Mouse (Mus musculus) mouse embryonic stem cell (cell line): ENCODE results near the gene Sp1.

Experiments
- in situ Hi-C, 2 experiments: fragments of 300-500 bp; cut with MboI; formaldehyde crosslinking; loops; 1 replicate in 1 of 2; 3 replicates in 1 of 2; pipeline ENCODE4 v1.14.3; 2019 to 2020; ENCODE audit warnings: low sequenced_read_pairs in 2 of 2, low pct_unique_long_range_greater_than_20kb in 1 of 2, mixed read lengths in 1 of 2; ENCODE audit not compliant: unreplicated experiment in 1 of 2

Gene Sp1

DNA sequence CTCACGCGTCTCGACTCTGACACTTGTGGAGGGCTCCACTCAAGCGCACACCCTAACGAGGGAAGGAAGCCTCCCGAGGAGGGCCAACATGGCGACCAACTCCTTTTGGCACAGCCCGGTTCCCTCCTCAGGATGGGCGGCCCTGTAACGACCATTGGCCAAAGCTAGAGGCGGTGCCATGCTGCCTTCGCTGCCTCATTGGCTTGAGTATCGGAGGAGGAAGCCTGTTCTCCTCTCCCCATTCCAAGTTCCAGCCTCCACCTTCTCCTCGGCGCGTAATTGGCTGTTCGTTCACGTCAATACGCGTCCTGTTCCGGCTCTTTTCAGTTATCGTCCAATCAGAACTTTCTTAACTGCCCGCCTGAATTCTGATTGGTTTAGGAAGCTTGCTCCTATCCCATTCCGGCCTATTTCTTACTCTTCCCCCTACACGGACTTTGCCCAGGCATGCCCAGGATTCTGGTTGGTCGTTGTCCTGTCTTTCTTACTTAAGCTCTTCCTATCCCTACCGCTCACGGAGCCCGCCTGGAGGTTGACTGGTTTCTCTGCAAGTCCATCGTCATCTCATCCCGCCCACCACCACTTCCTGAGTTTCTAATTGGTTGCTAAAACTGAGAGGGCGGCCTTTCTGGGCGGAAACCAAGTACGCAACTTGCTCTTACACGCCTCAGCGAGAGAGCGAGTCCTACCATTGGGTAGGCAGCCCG lies at the start of gene Sp1:
TSS of gene Sp1 (plus strand) at position 655 of the 707 bp plus-strand sequence.
- in situ Hi-C loops: no loop called here

- in situ Hi-C loops: no loop called here
Observed at GRCm38 (mm10) chr15:102356501-102357325, 49.2 kb upstream of the Sp1 start.

DNA sequence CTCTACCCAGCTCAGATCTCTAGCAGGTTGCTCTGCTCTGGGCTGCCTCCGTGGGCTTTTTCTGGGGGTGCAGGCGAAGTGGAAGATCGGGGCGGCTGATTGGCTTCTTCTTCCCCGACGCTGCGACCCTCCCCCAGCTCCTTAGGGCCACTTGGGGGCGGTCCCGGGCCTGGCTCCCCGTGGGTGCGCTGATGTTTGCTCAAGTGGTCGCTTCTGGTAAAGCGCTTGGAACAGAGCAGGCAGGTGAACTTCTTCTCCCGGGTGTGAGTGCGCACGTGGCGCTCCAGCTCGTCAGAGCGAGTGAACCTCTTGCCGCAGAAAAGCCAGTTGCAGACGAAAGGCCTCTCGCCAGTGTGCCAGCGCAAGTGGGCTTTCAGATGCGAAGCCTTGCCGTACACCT lies 47.8 kb upstream of the Sp1 start:
- in situ Hi-C loops: no loop called here

- in situ Hi-C loops: no loop called here
Observed at GRCm38 (mm10) chr15:102358834-102359233, 47.1 kb upstream of the Sp1 start.

DNA sequence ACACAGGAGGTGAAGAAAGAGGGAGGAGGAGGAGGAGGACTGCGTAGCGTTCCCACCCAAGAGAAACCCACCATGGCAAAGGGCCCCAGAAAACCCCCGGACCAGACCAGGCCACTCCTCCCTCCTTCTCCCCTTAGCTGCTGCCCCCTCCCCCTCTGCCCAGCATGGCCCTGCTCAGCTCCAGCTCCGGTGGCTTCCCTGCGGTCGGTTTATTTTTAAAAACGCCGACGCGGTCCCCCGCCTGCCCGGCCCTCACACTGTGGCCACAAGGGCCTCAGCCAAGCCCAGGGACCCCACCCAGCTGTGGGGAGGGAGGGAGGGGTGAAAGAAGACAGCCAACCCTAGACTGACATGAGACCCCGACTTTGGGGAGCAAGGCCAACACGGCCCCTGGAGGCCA lies 43.3 kb upstream of the Sp1 start:
- in situ Hi-C loops: no loop called here

GRCm38 (mm10) chr15:102364678-102365077 lies 41.3 kb upstream of the Sp1 start:
- in situ Hi-C loops: no loop called here

DNA sequence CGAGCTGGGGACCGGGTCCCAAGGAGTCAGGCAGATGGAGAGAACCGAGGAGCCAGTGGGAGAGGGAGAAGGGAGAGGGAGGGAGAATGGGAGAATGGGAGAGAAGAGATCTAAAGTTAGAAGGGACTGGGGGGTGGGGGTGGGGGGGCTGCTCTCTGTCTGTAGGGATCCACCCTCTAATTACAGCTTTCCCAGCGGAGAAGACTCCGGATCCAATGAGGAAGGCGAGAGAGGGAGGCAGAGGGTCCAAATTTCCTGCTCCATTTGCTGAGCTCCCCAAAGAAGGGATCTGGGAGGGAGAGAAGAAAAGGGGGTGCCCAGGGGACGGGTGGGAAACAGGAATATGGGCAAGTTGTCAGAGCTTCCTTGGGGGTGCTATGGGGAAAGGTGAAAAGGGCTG lies 39.7 kb upstream of the Sp1 start:
- in situ Hi-C loops: no loop called here

- in situ Hi-C loops: no loop called here
Observed at GRCm38 (mm10) chr15:102366733-102367344, 39.1 kb upstream of the Sp1 start, which contains the start of gene Sp7. TSS of gene Sp7 (minus strand) at chr15:102367182.

GRCm38 (mm10) chr15:102369972-102370371 lies 36.0 kb upstream of the Sp1 start:
- in situ Hi-C loops: no loop called here

- in situ Hi-C loops: no loop called here
Observed at GRCm38 (mm10) chr15:102370727-102371126, 35.2 kb upstream of the Sp1 start.

GRCm38 (mm10) chr15:102376453-102377162 lies 29.3 kb upstream of the Sp1 start:
- in situ Hi-C loops: no loop called here

DNA sequence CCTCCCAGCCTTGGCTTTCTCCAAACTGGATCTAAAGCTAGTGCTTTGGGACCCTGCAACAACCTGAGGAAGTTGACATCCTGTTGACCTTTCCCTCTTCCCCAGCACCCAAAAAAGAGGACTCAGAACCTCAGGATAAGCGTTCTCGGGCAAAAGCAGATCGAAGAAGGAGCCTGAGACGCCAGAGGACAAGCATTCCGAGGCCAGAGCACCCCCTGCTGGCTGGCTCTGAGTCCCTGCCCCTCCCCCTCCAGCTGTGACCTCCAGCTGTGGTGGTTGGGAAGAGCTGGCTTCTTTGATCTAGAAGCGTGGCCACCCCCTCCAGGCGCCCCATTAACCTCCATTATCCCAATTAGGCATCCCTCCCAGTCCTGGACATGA lies 28.8 kb upstream of the Sp1 start:
- in situ Hi-C loops: no loop called here

GRCm38 (mm10) chr15:102377810-102378262 lies 28.1 kb upstream of the Sp1 start:
- in situ Hi-C loops: no loop called here

GRCm38 (mm10) chr15:102381575-102381974 lies 24.4 kb upstream of the Sp1 start:
- in situ Hi-C loops: no loop called here

DNA sequence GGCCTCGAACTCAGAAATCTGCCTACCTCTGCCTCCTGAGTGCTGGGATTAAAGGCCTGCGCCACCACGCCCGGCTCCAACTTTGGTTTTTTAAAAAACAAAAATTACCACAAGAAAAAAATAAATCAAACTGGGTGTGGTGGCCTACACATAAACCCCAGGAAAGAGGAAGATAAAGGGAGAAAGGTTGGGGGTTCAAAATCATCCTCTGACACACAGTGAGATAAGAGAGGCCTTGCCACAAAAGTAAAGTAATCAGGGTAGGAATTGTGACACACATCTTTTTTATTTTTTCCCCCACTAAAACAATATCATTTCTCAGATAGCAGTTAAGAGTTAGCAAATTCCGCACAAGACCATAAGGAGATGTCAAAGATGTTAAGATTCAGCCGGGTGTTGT lies 22.3 kb upstream of the Sp1 start:
- in situ Hi-C loops: no loop called here

GRCm38 (mm10) chr15:102386640-102387039 lies 19.3 kb upstream of the Sp1 start:
- in situ Hi-C loops: no loop called here

- in situ Hi-C loops: no loop called here
Observed at GRCm38 (mm10) chr15:102388942-102389341, 17.0 kb upstream of the Sp1 start.

DNA sequence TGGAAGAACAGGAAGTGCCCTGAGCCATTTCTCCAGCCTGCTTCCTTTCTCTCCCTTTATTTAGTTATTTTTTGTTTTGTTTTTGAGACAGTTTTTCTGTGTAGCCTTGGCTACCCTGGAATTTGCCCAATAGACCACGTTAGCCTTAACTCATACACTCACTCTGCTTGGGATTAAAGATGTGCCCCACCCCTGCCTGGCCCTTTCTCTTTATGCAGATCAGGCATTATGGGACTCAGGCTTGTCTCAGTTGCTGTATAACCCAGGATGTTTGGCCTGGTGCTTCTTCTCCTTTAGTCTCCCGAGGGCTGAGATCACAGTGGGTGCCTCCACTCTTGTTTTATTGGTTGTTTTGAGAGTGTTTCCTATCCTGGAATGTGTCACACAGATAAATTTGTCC lies 13.4 kb upstream of the Sp1 start:
- in situ Hi-C loops: no loop called here

- in situ Hi-C loops: no loop called here
Observed at GRCm38 (mm10) chr15:102393584-102394014, 12.3 kb upstream of the Sp1 start.
